Mouse (Mus musculus): Measurements from ENCODE around the gene C530008M17Rik.

DNA sequence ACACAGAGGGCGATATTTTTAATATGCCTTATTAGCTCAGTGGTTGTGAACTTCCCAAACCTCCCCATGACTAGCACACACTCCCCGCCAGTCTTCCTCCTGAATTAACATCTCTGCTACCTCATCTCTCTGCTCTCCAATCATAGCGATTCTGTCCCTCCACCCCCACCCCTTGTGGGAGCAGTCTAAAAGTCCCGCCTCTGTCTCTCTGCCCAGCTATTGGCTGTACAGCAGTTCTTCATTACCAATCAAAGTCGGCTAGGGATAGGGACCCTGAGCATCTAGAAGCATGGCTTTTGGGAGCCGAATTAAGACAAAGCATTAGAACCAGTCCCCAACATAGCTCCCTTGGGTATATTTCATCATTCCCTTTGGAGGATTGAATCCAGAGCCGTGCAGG is 91.5 kb downstream of the C530008M17Rik start:
- TF ChIP-seq CTCF (conservative IDR thresholded peaks at IDR 0.05; ENCODE audit: insufficient read depth, insufficient read length, low read depth, low read length) = no peak
- no peak for TF ChIP-seq POLR2A (IDR thresholded peaks at IDR 0.05; ENCODE audit: low read depth, low read length)
